ENCODE assay signal across 11 mouse cellular contexts in the genomic region with DNA sequence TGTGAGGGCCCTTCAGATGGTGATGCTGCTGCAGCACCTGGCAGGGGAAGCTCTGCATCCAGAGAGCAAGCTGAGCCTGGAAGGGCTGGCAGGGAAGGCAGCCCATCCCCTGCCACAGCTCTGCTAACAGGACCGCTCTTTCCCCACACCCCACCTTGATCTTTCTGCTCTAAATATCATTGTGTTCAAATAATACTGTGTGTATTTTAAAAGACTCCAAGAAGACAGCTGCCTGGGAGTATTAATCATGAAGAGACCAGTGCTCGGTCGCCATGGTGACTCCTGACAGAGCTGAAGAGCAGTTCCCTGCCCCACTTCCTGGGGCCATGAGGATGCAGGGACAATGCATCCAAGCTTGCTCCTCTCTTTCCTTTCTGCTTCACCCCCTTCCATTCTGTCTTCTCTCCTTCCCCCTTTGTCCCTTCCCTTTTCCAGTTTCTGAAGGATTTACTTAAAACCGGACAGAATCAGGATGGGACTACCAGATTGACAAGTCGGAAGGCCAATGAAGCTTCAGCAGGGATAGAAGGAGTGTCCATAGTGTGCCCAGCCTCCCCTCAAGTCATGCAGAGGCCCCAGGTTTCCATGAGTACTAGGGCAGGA. TPM values are rescaled to one million over a fixed set of nuclear protein-coding genes. Genes with fewer than 3 reads are reported as not detected.
DNase-seq lines count a peak whose midpoint lies in the region; ATAC-seq lines count a peak whose summit lies in the region.
"Had no signal": no experiment of that assay in that cellular context is flagged by ENCODE, and none has a peak within 500 bp of the region (broad histone marks: within the 10 kb centered on the region; RNA-seq: fewer than 3 reads in every experiment).

No protein-coding gene starts in this region.

- DNase-seq in cerebellum, postnatal 36 days, result peak; percentile 23 to 32
- no peak for DNase-seq in cerebellum, adult 11 months
- DNase-seq in frontal cortex, postnatal 25 days (ENCODE audit: low spot score in 2 of 2), result peak; percentile 9 to 12
- DNase-seq in left cerebral cortex, postnatal 4 days, result peak; percentile 69
- DNase-seq in right cerebral cortex, postnatal 10 days (ENCODE audit: low spot score in 2 of 2), result peak; percentile 75 to 82
- no peak for DNase-seq in thymus, postnatal 4 days
- DNase-seq in heart, adult 8-10 months (ENCODE audit: low spot score), result no peak
- DNase-seq: gastrocnemius, postnatal 25 days; kidney, adult 9 months had no signal

- intact Hi-C loops in left cerebral cortex, postnatal 4 days (cut with DNase I), result no loop called here

- ATAC-seq in erythroblast, adult 5-6 weeks (replicated peaks; ENCODE audit: low FRiP score, poor library complexity, severe bottlenecking), result no peak

RNA-seq across cellular contexts. Expression of a gene that starts 4.8 kb away (rescaled TPM):
- 1 to 10 TPM; 4.7 to 6.0 TPM for total RNA-seq in left cerebral cortex, postnatal 4 days (2021)
- not detected in 2 replicates for total RNA-seq in erythroblast, adult 5-6 weeks (2015; ENCODE audit: low replicate concordance)
- total RNA-seq in erythroblast, adult 5-6 weeks (2017; ENCODE audit: low replicate concordance), result not detected in 2 replicates
- total RNA-seq in heart, adult 8-10 months (2022), result not detected
- total RNA-seq: gastrocnemius, postnatal 25 days; liver, adult 2 months had no signal

RNA-seq across cellular contexts. Expression of a gene that starts 15.4 kb away (rescaled TPM):
- 10 to 100 TPM; 88.6 to 89.6 TPM for total RNA-seq in left cerebral cortex, postnatal 4 days (2021)
- not detected in 2 replicates for total RNA-seq in erythroblast, adult 5-6 weeks (2015; ENCODE audit: low replicate concordance)
- not detected in 2 replicates for total RNA-seq in erythroblast, adult 5-6 weeks (2017; ENCODE audit: low replicate concordance)
- total RNA-seq in heart, adult 8-10 months (2022), result under 1 TPM in 2 of 4 experiments, not detected in 2; 0.03 TPM
- total RNA-seq: gastrocnemius, postnatal 25 days; liver, adult 2 months had no signal

Comparison
In these comparisons a context has a peak if more than half of its experiments do, and no peak if none do; other contexts are left out.
1. DNase-seq: peak in cerebellum, postnatal 36 days (2 of 2), frontal cortex, postnatal 25 days (2 of 2), left cerebral cortex, postnatal 4 days (single experiment) and right cerebral cortex, postnatal 10 days (2 of 2); none in cerebellum, adult 11 months (single experiment), thymus, postnatal 4 days (single experiment) and heart, adult 8-10 months (single experiment).
2. RNA of a gene that starts 4.8 kb away (total RNA-seq): 4.7 to 6.0 TPM in left cerebral cortex, postnatal 4 days; not detected in erythroblast, adult 5-6 weeks and not detected in heart, adult 8-10 months; every median in the first group is over 4 times any median in the second.
3. RNA of a gene that starts 15.4 kb away (total RNA-seq): 88.6 to 89.6 TPM in left cerebral cortex, postnatal 4 days; 0.03 TPM in heart, adult 8-10 months and not detected in erythroblast, adult 5-6 weeks; every median in the first group is over 10 times any median in the second.